ENCODE assay signal across 8 mouse cellular contexts in genomic region chr13:32964989-32965811, GRCm38 (mm10). TPM values are rescaled to one million over a fixed set of nuclear protein-coding genes. Genes with fewer than 3 reads are reported as not detected.
DNase-seq lines count a peak whose midpoint lies in the region; ATAC-seq lines count a peak whose summit lies in the region.

Gene Serpinb6b, plus strand, starts transcription at chr13:32965209.

- H3K27ac ChIP-seq in forebrain, embryonic 10.5 days = no peak within 1 kb of the TSS
- H3K27ac ChIP-seq in forebrain, embryonic 16.5 days (ENCODE audit: low read length) = no peak within 1 kb of the TSS
- H3K27ac ChIP-seq in brown adipose tissue, adult 24 weeks (replicated peaks; ENCODE audit: low read depth, low read length) = peak within 1 kb of the TSS; percentile 14
- no peak within 1 kb of the TSS for H3K27ac ChIP-seq in intestine, embryonic 16.5 days (ENCODE audit: low read length)
- no peak within 1 kb of the TSS for H3K27ac ChIP-seq in neural tube, embryonic 14.5 days (ENCODE audit: low read depth, low read length)

- peak; percentile 18 for DNase-seq in forebrain, embryonic 10.5 days (ENCODE audit: extremely low spot score, low spot score)
- DNase-seq in heart, adult 11 months = peak; percentile 97
- peak; percentile 75 to 78 for DNase-seq in lung, adult 18-20 months
- peak; percentile 67 to 69 for DNase-seq in thymus, postnatal 36 days

- H3K4me1 ChIP-seq in forebrain, embryonic 10.5 days = 0 out of 2 replicates have a peak, but pooled peaks cover 6% of the 10 kb centered on the region
- no peaks in the 10 kb centered on the region for H3K4me1 ChIP-seq in forebrain, embryonic 16.5 days (replicated peaks; ENCODE audit: control insufficient read depth, insufficient read depth, low read length)
- H3K4me1 ChIP-seq in brown adipose tissue, adult 24 weeks (ENCODE audit: control insufficient read depth, insufficient read depth, insufficient read length, low read length) = no peaks in the 10 kb centered on the region
- peaks cover 7% of the 10 kb centered on the region for H3K4me1 ChIP-seq in intestine, embryonic 16.5 days (ENCODE audit: control insufficient read depth, insufficient read depth, low read length)
- no peaks in the 10 kb centered on the region for H3K4me1 ChIP-seq in neural tube, embryonic 14.5 days (ENCODE audit: control insufficient read depth, insufficient read depth, low read length)

- WGBS in forebrain, embryonic 10.5 days = 46% methylated on average over 14 of the region's 16 CpGs
- 46% methylated on average over 16 of the region's 16 CpGs for WGBS in forebrain, embryonic 16.5 days
- 40% methylated on average over 16 of the region's 16 CpGs for WGBS in intestine, embryonic 16.5 days
- WGBS in neural tube, embryonic 14.5 days = 46% methylated on average over 16 of the region's 16 CpGs

- no peak within 1 kb of the TSS for H3K4me2 ChIP-seq in forebrain, embryonic 16.5 days (ENCODE audit: low read length)
- H3K4me2 ChIP-seq in intestine, embryonic 16.5 days (ENCODE audit: low read depth, low read length) = peak within 1 kb of the TSS; percentile 53
- peak within 1 kb of the TSS; percentile 24; the same call in 1 of the 2 replicates for H3K4me2 ChIP-seq in neural tube, embryonic 14.5 days (ENCODE audit: low read depth, low read length)

- no peaks in the 10 kb centered on the region for H3K36me3 ChIP-seq in forebrain, embryonic 10.5 days (replicated peaks)
- no peaks in the 10 kb centered on the region for H3K36me3 ChIP-seq in forebrain, embryonic 16.5 days (ENCODE audit: control insufficient read depth, insufficient read depth)
- no peaks in the 10 kb centered on the region for H3K36me3 ChIP-seq in intestine, embryonic 16.5 days (ENCODE audit: control insufficient read depth, insufficient read depth, low read length)
- H3K36me3 ChIP-seq in neural tube, embryonic 14.5 days (ENCODE audit: control insufficient read depth, insufficient read depth, low read length) = no peaks in the 10 kb centered on the region

- no peaks in the 10 kb centered on the region for H3K9me3 ChIP-seq in forebrain, embryonic 10.5 days
- no peaks in the 10 kb centered on the region for H3K9me3 ChIP-seq in forebrain, embryonic 16.5 days (ENCODE audit: control insufficient read depth, low read length)
- H3K9me3 ChIP-seq in intestine, embryonic 16.5 days (ENCODE audit: control insufficient read depth, low read length) = no peaks in the 10 kb centered on the region
- H3K9me3 ChIP-seq in neural tube, embryonic 14.5 days (ENCODE audit: control insufficient read depth, low read length) = no peaks in the 10 kb centered on the region

- no peak for ATAC-seq in forebrain, embryonic 16.5 days
- peak; percentile 48 for ATAC-seq in intestine, embryonic 16.5 days
- ATAC-seq in neural tube, embryonic 14.5 days (ENCODE audit: low read depth) = no peak

- peak within 1 kb of the TSS; percentile 32 for H3K4me3 ChIP-seq in forebrain, embryonic 10.5 days
- no peak within 1 kb of the TSS for H3K4me3 ChIP-seq in forebrain, embryonic 16.5 days (replicated peaks; ENCODE audit: low read length)
- H3K4me3 ChIP-seq in brown adipose tissue, adult 24 weeks (ENCODE audit: insufficient read depth, low read depth, low read length) = peak within 1 kb of the TSS; percentile 57
- peak within 1 kb of the TSS; percentile 36 for H3K4me3 ChIP-seq in intestine, embryonic 16.5 days (ENCODE audit: low read length)
- no peak within 1 kb of the TSS; the same call in 1 of the 2 replicates for H3K4me3 ChIP-seq in neural tube, embryonic 14.5 days (ENCODE audit: low read depth, low read length)

- H3K27me3 ChIP-seq in forebrain, embryonic 10.5 days (ENCODE audit: poor library complexity, severe bottlenecking) = no peaks in the 10 kb centered on the region
- H3K27me3 ChIP-seq in forebrain, embryonic 16.5 days (replicated peaks; ENCODE audit: control insufficient read depth, insufficient read depth, low read length) = no peaks in the 10 kb centered on the region
- no peaks in the 10 kb centered on the region for H3K27me3 ChIP-seq in intestine, embryonic 16.5 days (replicated peaks; ENCODE audit: control insufficient read depth, insufficient read depth, low read length)
- no peaks in the 10 kb centered on the region for H3K27me3 ChIP-seq in neural tube, embryonic 14.5 days (ENCODE audit: control insufficient read depth, insufficient read depth, low read length)

- H3K9ac ChIP-seq in forebrain, embryonic 16.5 days (replicated peaks; ENCODE audit: low read depth, low read length) = no peak within 1 kb of the TSS
- H3K9ac ChIP-seq in intestine, embryonic 16.5 days (ENCODE audit: low read depth, low read length) = peak within 1 kb of the TSS; percentile 60
- H3K9ac ChIP-seq in neural tube, embryonic 14.5 days (replicated peaks; ENCODE audit: low read depth, low read length) = no peak within 1 kb of the TSS

RNA-seq across cellular contexts. Expression of gene Serpinb6b, which starts in this region (rescaled TPM):
- 0.44 and 0.71 TPM in 2 replicates for polyA plus RNA-seq in forebrain, embryonic 10.5 days (2016; fragmentation: Nextera tagmentation; extraction: Ambion mirVana)
- 1.1 and 1.2 TPM in 2 replicates for polyA plus RNA-seq in forebrain, embryonic 16.5 days (2015; fragmentation: Nextera tagmentation; extraction: Ambion mirVana)
- polyA plus RNA-seq in brown adipose tissue, adult 24 weeks (2012; ENCODE audit: insufficient read depth, insufficient read length, missing spikeins) = 1.2 and 2.9 TPM in 2 replicates
- 3.7 TPM in 2 replicates for polyA plus RNA-seq in intestine, embryonic 16.5 days (2015; fragmentation: Nextera tagmentation; extraction: Ambion mirVana)
- 0.53 and 0.60 TPM in 2 replicates for polyA plus RNA-seq in neural tube, embryonic 14.5 days (2014; fragmentation: Nextera tagmentation; extraction: Ambion mirVana)

Comparison
In these comparisons a context has a peak if more than half of its experiments do, and no peak if none do; other contexts are left out.
1. Peak in DNase-seq and H3K4me3 ChIP-seq in forebrain, embryonic 10.5 days; RNA of the gene not detected or under 1 TPM.
2. DNase-seq: peak in every context shown above with its lines; median percentile 97 in heart, adult 11 months; 76 in lung, adult 18-20 months; 68 in thymus, postnatal 36 days; 18 in forebrain, embryonic 10.5 days.
3. H3K4me3 ChIP-seq: peak in brown adipose tissue, adult 24 weeks (single experiment) and intestine, embryonic 16.5 days (single experiment); none in forebrain, embryonic 16.5 days (single experiment) and neural tube, embryonic 14.5 days (single experiment).